Mouse (Mus musculus): ENCODE results near the gene Zfp422. TPM values are rescaled to one million over a fixed set of nuclear protein-coding genes. Genes with fewer than 3 reads are reported as not detected.
A peak's percentile ranks its signal among the peaks of the same experiment; 100 is the strongest.

Zfp422 gene
- total and polyA plus RNA-seq, 3 experiments: 11.9 to 33.4 (median 33.2) TPM

- Histone ChIP-seq H3K4me3 (replicated peaks in 1 of 3; ENCODE audit: low read depth in 2 of 3, low read length in 2 of 3, poor library complexity in 1 of 3) (no peak overlapping the region), H3K36me3 (replicated peaks in 1 of 2; ENCODE audit: control insufficient read depth in 1 of 2, insufficient read depth in 1 of 2, low read length in 1 of 2) (peaks cover 17 to 52% of the 10 kb centered on the region in 2 experiments), H3K4me2 (ENCODE audit: insufficient read depth, low read depth, poor library complexity, severe bottlenecking) (peak overlapping the region; percentile 53; the same call in 1 of the 2 replicates), H3K9me3 (replicated peaks; ENCODE audit: low read length) (no peaks in the 10 kb centered on the region), H3K27me3 (replicated peaks) (no peaks in the 10 kb centered on the region), H3K27ac (ENCODE audit: insufficient read depth, low read depth) (0 out of 2 replicates have a peak overlapping the region, but pooled peaks have one; percentile 16), H3K9ac (ENCODE audit: insufficient read depth, low read depth) (no peak overlapping the region), H3K79me2 (replicated peaks; ENCODE audit: control insufficient read depth, extremely low read depth, insufficient read depth, poor library complexity, severe bottlenecking) (peaks cover 77% of the 10 kb centered on the region), H3K4me1 (ENCODE audit: control insufficient read depth in 1 of 2, insufficient read depth in 2 of 2) (peaks cover 34 to 86% of the 10 kb centered on the region in 2 experiments)
- peak; percentile 91 for DNase-seq (ENCODE audit: extremely low read depth)
- TF ChIP-seq MAFK (IDR thresholded peaks at IDR 0.05; ENCODE audit: insufficient replicate concordance, low read length) (peak; percentile 65; the same call in 1 of the 2 replicates), MYC (IDR thresholded peaks at IDR 0.05; ENCODE audit: low read depth, low read length) (peak; percentile 73), ETS1 (conservative IDR thresholded peaks at IDR 0.05; ENCODE audit: low read depth, low read length) (peak; percentile 94), RAD21 (IDR thresholded peaks at IDR 0.05; ENCODE audit: low read depth, low read length) (no peak), SIN3A (IDR thresholded peaks at IDR 0.05; ENCODE audit: low read length) (peak; percentile 81), JUN (IDR thresholded peaks at IDR 0.05; ENCODE audit: insufficient read depth, low read depth, low read length) (peak; percentile 22; the same call in 1 of the 2 replicates), MAX (IDR thresholded peaks at IDR 0.05; ENCODE audit: low read length) (peak; percentile 74), RCOR1 (conservative IDR thresholded peaks at IDR 0.05; ENCODE audit: low read depth, low read length) (0 out of 2 replicates have a peak, but pooled peaks have one; percentile 22), NRF1 (IDR thresholded peaks at IDR 0.05; ENCODE audit: low read depth, low read length) (no peak), ZMIZ1 (IDR thresholded peaks at IDR 0.05; ENCODE audit: low read depth, low read length) (no peak), ELF1 (IDR thresholded peaks at IDR 0.05; ENCODE audit: low read depth, low read length) (no peak), POLR2A (IDR thresholded peaks at IDR 0.05; ENCODE audit: low read depth, low read length) (no peak), E2F4 (IDR thresholded peaks at IDR 0.05; ENCODE audit: insufficient replicate concordance, low read depth, low read length) (no peak), CHD1 (IDR thresholded peaks at IDR 0.05; ENCODE audit: low read depth, low read length) (no peak; the same call in 1 of the 2 replicates), PAX5 (IDR thresholded peaks at IDR 0.05; ENCODE audit: low read length) (no peak), BHLHE40 (IDR thresholded peaks at IDR 0.05; ENCODE audit: low read depth, low read length) (peak; percentile 71; the same call in 1 of the 2 replicates), ZC3H11A (IDR thresholded peaks at IDR 0.05; ENCODE audit: low read depth, low read length) (no peak), HCFC1 (IDR thresholded peaks at IDR 0.05; ENCODE audit: low read depth, low read length) (no peak), MXI1 (IDR thresholded peaks at IDR 0.05; ENCODE audit: low read depth, low read length) (0 out of 2 replicates have a peak, but pooled peaks have one; percentile 43), USF2 (conservative IDR thresholded peaks at IDR 0.05; ENCODE audit: low read depth, low read length) (no peak), JUND (conservative IDR thresholded peaks at IDR 0.05; ENCODE audit: low read depth, low read length) (no peak; the same call in 1 of the 2 replicates), UBTF (IDR thresholded peaks at IDR 0.05; ENCODE audit: low read depth, low read length) (no peak), IRF4 (IDR thresholded peaks at IDR 0.05; ENCODE audit: low read depth, low read length) (peak; percentile 55), MAZ (IDR thresholded peaks at IDR 0.05; ENCODE audit: low read depth, low read length) (no peak), TCF12 (IDR thresholded peaks at IDR 0.05; ENCODE audit: low read depth, low read length) (peak; percentile 80), KAT2A (IDR thresholded peaks at IDR 0.05; ENCODE audit: insufficient replicate concordance, low read length) (0 out of 2 replicates have a peak, but pooled peaks have one; percentile 60), GABPA (IDR thresholded peaks at IDR 0.05; ENCODE audit: insufficient replicate concordance, low read depth, low read length) (no peak), MEF2A (IDR thresholded peaks at IDR 0.05; ENCODE audit: borderline replicate concordance, low read depth, low read length) (peak; percentile 80; the same call in 1 of the 2 replicates), CTCF (conservative IDR thresholded peaks at IDR 0.05 in 1 of 2, IDR thresholded peaks at IDR 0.05 in 1 of 2; ENCODE audit: low read depth in 2 of 2, low read length in 2 of 2) (no peak), EP300 (IDR thresholded peaks at IDR 0.05; ENCODE audit: low read length) (peak; percentile 84), TBP (conservative IDR thresholded peaks at IDR 0.05; ENCODE audit: low read depth, low read length) (0 out of 2 replicates have a peak, but pooled peaks have one; percentile 21), CHD2 (IDR thresholded peaks at IDR 0.05; ENCODE audit: low read length) (peak; percentile 14; the same call in 1 of the 2 replicates), ZKSCAN1 (IDR thresholded peaks at IDR 0.05; ENCODE audit: borderline replicate concordance, low read depth, low read length) (no peak), NELFE (IDR thresholded peaks at IDR 0.05; ENCODE audit: low read depth, low read length) (no peak), POLR2AphosphoS2 (IDR thresholded peaks at IDR 0.05; ENCODE audit: low read depth, low read length) (no peak), USF1 (IDR thresholded peaks at IDR 0.05; ENCODE audit: low read depth, low read length) (no peak), SMC3 (IDR thresholded peaks at IDR 0.05; ENCODE audit: low read depth, low read length) (no peak), ZNF384 (IDR thresholded peaks at IDR 0.05; ENCODE audit: low read depth, low read length) (no peak)
- in situ Hi-C loops (cut with MboI; ENCODE audit: low pct_ligation_motif_present, low pct_unique_long_range_greater_than_20kb, low sequenced_read_pairs): no loop called here
- dilution Hi-C loops (cut with MboI; ENCODE audit: extremely low pct_ligation_motif_present, extremely low pct_unique_long_range_greater_than_20kb, low sequenced_read_pairs): no loop called here
These were observed 38.6 kb upstream of the Zfp422 start for GRCm38 (mm10) chr6:116667382-116667781.

Data from CH12.LX (cell line).